Mouse (Mus musculus): ENCODE measurements around the gene Vstm5. TPM values are rescaled to one million over a fixed set of nuclear protein-coding genes. Genes with fewer than 3 reads are reported as not detected.
"Not testable (repeated sequence)": the region's sequence is repeated elsewhere in the genome, so short reads cannot be mapped to it uniquely, and the experiment has no call there.

Vstm5 gene
- polyA plus RNA-seq (2015; fragmentation: Nextera tagmentation; extraction: Ambion mirVana) = 27.5 and 28.4 TPM in 2 replicates

- Histone ChIP-seq H3K36me3 (no peaks in the 10 kb centered on the region), H3K4me3 (peak within 1 kb of the TSS; percentile 55), H3K9me3 (no peaks in the 10 kb centered on the region), H3K9ac (peak within 1 kb of the TSS; percentile 58), H3K4me2 (peak within 1 kb of the TSS; percentile 82), H3K4me1 (replicated peaks) (peaks cover 14% of the 10 kb centered on the region), H3K27ac (replicated peaks) (peak within 1 kb of the TSS; percentile 80), H3K27me3 (no peaks in the 10 kb centered on the region)
- WGBS = 5% methylated on average over 35 of the region's 35 CpGs
- ATAC-seq (ENCODE audit: low FRiP score, low read depth) = peak; percentile 93
Measured at GRCm38 (mm10) chr9:15239042-15239925, at the start of gene Vstm5. Vstm5 (plus strand) TSS chr9:15239045.

DNA sequence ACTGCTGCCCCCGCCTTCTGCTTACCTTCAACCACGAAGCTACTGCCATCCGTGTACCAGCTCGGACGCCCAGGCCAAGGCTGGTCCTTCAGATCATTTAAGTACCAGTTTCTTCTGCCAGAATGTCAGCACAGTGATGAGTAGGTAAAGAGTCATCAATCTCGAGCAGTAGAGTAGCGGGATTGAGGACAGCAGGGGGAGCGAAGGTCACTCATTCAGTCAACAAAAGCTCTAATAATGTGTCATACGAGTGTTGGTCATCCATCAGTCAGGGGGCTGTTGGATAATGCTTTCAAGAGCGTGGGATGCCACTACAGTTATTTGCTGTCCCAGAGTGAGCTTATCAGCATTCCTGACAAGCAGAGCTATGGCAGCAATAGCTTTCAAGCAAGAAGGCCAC, 44.0 kb upstream of the Vstm5 start:
- ATAC-seq (ENCODE audit: low FRiP score, low read depth); H3K9ac ChIP-seq; H3K27me3 ChIP-seq; H3K4me1 ChIP-seq (replicated peaks); H3K27ac ChIP-seq (replicated peaks); H3K9me3 ChIP-seq; H3K36me3 ChIP-seq; H3K4me2 ChIP-seq; H3K4me3 ChIP-seq: not testable (repeated sequence)
- WGBS = 84% methylated on average over 10 of the region's 10 CpGs

DNA sequence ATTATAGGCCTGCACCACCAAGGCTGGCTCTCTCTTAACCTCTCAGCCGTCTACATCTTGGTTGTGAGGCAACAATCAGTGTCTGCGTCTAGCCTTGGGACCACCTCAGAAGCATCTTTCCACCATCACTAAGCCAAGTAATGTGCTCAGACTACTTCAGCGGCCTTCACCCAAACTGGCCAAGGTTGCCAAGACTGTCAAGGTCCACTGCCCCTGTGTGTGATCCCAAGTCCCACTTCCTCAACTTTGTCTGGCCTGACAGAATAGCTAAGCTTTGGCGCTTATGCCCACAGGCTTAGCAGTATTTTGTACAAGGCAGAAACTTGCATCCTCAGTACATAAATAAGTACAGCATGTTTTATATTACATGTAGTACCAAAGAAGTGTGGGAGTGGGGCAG, 32.2 kb upstream of the Vstm5 start:
- Histone ChIP-seq H3K27ac (replicated peaks) (no peak overlapping the region), H3K4me3 (no peak overlapping the region), H3K36me3 (no peaks in the 10 kb centered on the region), H3K4me2 (no peak overlapping the region), H3K4me1 (replicated peaks) (no peaks in the 10 kb centered on the region), H3K27me3 (no peaks in the 10 kb centered on the region), H3K9ac (no peak overlapping the region), H3K9me3 (no peaks in the 10 kb centered on the region)
- WGBS = 96% methylated on average over 4 of the region's 4 CpGs
- no peak for ATAC-seq (ENCODE audit: low FRiP score, low read depth)

- Histone ChIP-seq H3K4me2 (no peak overlapping the region), H3K27ac (replicated peaks) (no peak overlapping the region), H3K36me3 (no peaks in the 10 kb centered on the region), H3K9me3 (no peaks in the 10 kb centered on the region), H3K4me3 (no peak overlapping the region), H3K27me3 (no peaks in the 10 kb centered on the region), H3K9ac (no peak overlapping the region), H3K4me1 (replicated peaks) (no peaks in the 10 kb centered on the region)
- ATAC-seq (ENCODE audit: low FRiP score, low read depth) = no peak
- 69% methylated on average over 2 of the region's 2 CpGs for WGBS
Measured at GRCm38 (mm10) chr9:15209320-15209719, 29.5 kb upstream of the Vstm5 start.

DNA sequence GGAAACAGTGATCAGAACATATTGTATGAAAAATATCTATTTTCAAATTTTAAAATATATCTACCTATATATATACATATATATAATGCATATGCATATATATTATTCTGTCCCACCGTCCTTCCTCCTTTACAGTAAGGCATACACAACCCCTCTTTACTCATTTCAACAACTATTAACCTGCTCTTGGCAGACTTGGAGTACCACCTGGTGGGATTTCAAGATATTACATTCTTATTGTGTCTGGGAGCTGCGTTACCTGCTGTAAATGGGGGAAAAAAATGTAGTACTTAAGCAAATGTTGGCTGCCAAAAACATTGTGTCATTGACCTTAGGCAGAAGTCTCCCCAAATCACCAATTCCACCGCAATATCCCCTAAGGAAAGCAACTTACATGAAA, 27.0 kb upstream of the Vstm5 start:
- Histone ChIP-seq H3K27ac (replicated peaks) (no peak overlapping the region), H3K4me1 (replicated peaks) (no peaks in the 10 kb centered on the region), H3K27me3 (no peaks in the 10 kb centered on the region), H3K4me3 (no peak overlapping the region), H3K36me3 (no peaks in the 10 kb centered on the region), H3K4me2 (no peak overlapping the region), H3K9me3 (no peaks in the 10 kb centered on the region), H3K9ac (no peak overlapping the region)
- 79% methylated on average over 3 of the region's 3 CpGs for WGBS
- ATAC-seq (ENCODE audit: low FRiP score, low read depth) = no peak

GRCm38 (mm10) chr9:15213695-15214094, 25.1 kb upstream of the Vstm5 start:
- 63% methylated on average over 1 of the region's 1 CpGs for WGBS
- H3K27ac ChIP-seq (replicated peaks) = no peak overlapping the region
- ATAC-seq (ENCODE audit: low FRiP score, low read depth) = no peak
- H3K27me3 ChIP-seq = no peaks in the 10 kb centered on the region
- no peak overlapping the region for H3K4me2 ChIP-seq
- H3K4me3 ChIP-seq = no peak overlapping the region
- no peak overlapping the region for H3K9ac ChIP-seq
- H3K4me1 ChIP-seq (replicated peaks) = no peaks in the 10 kb centered on the region
- H3K36me3 ChIP-seq = no peaks in the 10 kb centered on the region
- no peaks in the 10 kb centered on the region for H3K9me3 ChIP-seq

DNA sequence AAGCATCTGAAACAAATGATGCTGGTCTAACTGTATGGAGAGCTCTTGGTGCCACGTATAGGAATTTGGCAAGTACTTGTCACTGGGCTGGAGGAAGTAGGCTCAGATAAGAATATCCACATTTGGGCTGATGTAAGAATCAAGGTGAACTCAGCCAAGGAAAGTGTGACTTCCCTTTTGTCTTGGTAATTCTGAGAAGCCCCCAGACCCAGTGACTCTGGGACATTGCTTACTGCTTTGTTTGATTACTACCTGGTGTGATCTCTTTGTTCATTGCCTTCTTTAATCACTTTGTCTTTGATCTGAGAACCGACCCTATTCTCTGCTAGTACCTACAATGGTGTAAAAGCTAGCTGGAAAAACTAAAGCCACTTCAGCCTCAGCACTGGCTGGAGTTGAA, 13.9 kb upstream of the Vstm5 start:
- no peak for ATAC-seq (ENCODE audit: low FRiP score, low read depth)
- Histone ChIP-seq H3K4me1 (replicated peaks) (no peaks in the 10 kb centered on the region), H3K4me2 (no peak overlapping the region), H3K9ac (no peak overlapping the region), H3K9me3 (no peaks in the 10 kb centered on the region), H3K4me3 (no peak overlapping the region), H3K27me3 (no peaks in the 10 kb centered on the region), H3K36me3 (no peaks in the 10 kb centered on the region), H3K27ac (replicated peaks) (no peak overlapping the region)
- WGBS = 39% methylated on average over 2 of the region's 2 CpGs

- no peak overlapping the region for H3K4me2 ChIP-seq
- H3K27me3 ChIP-seq = no peaks in the 10 kb centered on the region
- no peak overlapping the region for H3K4me3 ChIP-seq
- H3K27ac ChIP-seq (replicated peaks) = no peak overlapping the region
- 93% methylated on average over 3 of the region's 3 CpGs for WGBS
- ATAC-seq (ENCODE audit: low FRiP score, low read depth) = no peak
- no peaks in the 10 kb centered on the region for H3K36me3 ChIP-seq
- H3K9ac ChIP-seq = no peak overlapping the region
- H3K4me1 ChIP-seq (replicated peaks) = no peaks in the 10 kb centered on the region
- H3K9me3 ChIP-seq = no peaks in the 10 kb centered on the region
Measured at GRCm38 (mm10) chr9:15232445-15232844, 6.4 kb upstream of the Vstm5 start.

- Histone ChIP-seq H3K4me2 (no peak overlapping the region), H3K4me1 (replicated peaks) (peaks cover 4% of the 10 kb centered on the region), H3K27me3 (no peaks in the 10 kb centered on the region), H3K36me3 (no peaks in the 10 kb centered on the region), H3K27ac (replicated peaks) (no peak overlapping the region), H3K9me3 (no peaks in the 10 kb centered on the region), H3K9ac (no peak overlapping the region), H3K4me3 (no peak overlapping the region)
- no peak for ATAC-seq (ENCODE audit: low FRiP score, low read depth)
- WGBS = 92% methylated on average over 1 of the region's 1 CpGs
Measured at GRCm38 (mm10) chr9:15233604-15234003, 5.2 kb upstream of the Vstm5 start.

DNA sequence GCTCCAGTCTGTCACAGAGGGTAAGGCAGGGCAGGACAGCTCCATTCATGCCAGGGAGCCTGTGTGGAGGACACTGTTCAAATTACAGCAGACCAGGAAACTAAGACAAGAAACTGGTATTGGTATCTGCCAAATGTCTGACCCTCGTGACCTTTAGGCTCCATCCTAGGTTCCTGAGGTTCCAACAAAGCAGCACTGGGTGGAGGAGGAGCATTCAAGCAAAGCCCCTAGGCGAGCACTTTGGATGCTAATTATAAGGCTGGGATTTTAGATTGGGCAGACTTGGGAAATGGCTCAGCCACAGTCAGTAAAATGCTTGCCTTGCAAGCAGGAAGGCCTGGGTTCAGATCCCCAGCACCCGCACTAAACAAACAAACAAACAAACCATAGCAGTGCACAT, 2.9 kb upstream of the Vstm5 start:
- Histone ChIP-seq H3K9ac (no peak overlapping the region), H3K9me3 (no peaks in the 10 kb centered on the region), H3K4me1 (replicated peaks) (peaks cover 14% of the 10 kb centered on the region), H3K27me3 (no peaks in the 10 kb centered on the region), H3K27ac (replicated peaks) (no peak overlapping the region), H3K36me3 (no peaks in the 10 kb centered on the region), H3K4me3 (no peak overlapping the region), H3K4me2 (no peak overlapping the region)
- WGBS = 81% methylated on average over 3 of the region's 3 CpGs
- ATAC-seq (ENCODE audit: low FRiP score, low read depth) = no peak

DNA sequence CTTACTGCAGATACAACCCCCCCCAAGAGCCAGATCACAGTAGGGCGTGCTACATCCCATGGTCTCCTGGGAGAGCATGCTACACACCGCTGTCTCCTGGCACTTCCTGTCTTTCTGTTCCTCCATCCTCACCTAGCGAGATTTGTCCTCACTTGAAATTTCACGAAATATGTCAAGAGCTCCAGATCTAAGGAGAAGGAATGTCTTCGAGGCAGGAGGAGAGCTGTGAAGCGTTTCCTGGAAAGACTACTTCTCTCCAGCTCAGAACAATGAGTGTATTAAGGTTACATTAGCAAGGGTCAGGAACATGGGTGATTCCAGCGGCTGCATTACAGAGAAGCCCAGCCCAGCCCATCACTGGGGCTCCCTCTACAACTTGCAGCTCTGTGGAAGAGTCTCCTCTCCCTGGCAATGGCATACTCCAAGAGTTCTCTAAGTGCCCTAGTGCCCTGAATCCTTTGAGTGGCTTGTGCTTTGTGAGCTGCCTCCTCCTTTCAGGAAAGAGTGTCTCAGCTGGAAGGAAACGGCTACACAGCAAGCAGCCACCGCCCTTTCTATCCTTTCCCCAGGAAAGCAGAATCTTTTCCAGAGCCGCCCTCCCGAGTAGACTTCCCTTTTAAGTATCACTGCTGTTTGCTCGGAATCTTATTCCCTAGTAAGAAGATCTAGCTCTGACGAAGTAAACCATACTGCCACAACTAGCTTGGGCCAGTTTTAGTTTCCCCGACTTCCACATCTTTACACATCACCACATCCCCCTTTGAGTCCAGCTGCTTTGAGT, 1.1 kb upstream of the Vstm5 start:
- peaks cover 14% of the 10 kb centered on the region for H3K4me1 ChIP-seq (replicated peaks)
- no peaks in the 10 kb centered on the region for H3K9me3 ChIP-seq
- H3K9ac ChIP-seq = no peak overlapping the region
- no peak overlapping the region for H3K27ac ChIP-seq (replicated peaks)
- ATAC-seq (ENCODE audit: low FRiP score, low read depth) = no peak
- H3K36me3 ChIP-seq = no peaks in the 10 kb centered on the region
- H3K4me2 ChIP-seq = no peak overlapping the region
- no peak overlapping the region for H3K4me3 ChIP-seq
- H3K27me3 ChIP-seq = no peaks in the 10 kb centered on the region
- WGBS = 57% methylated on average over 14 of the region's 14 CpGs

DNA sequence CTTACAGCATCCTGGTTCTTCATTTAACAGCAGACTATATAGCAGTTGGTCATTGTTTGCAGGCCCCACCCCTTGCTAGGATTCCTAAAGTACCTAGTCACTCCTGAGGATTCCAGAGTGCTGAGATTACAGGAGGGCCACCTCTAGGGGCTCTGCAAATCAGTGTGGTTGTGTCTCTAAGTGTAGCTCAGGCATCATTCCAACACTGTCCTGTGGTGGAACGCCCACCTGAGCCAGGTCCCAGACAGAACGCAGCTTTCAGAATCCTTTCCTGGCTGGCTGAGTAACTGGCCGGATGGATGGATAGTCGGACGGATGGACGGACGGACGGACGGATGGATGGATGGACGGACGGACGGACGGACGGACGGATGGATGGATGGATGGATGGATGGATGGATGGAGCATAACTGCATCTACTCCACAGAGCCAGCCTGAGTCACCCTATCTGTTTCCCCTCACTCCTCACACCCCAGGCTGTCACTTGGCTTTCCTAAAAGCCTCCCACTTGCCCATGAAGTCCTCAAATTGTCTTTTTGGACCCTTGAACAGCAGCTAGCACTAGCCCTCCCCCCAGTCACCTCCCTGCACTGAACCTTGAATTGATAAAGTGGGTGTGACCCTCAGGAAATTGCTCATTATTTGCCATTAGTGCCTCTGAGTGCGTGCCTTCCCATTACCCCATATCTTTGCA, 401 bp upstream of the Vstm5 start:
- peak overlapping the region; percentile 58 for H3K9ac ChIP-seq
- H3K9me3 ChIP-seq = no peaks in the 10 kb centered on the region
- no peaks in the 10 kb centered on the region for H3K27me3 ChIP-seq
- no peaks in the 10 kb centered on the region for H3K36me3 ChIP-seq
- H3K27ac ChIP-seq (replicated peaks) = peak overlapping the region; percentile 80
- peaks cover 14% of the 10 kb centered on the region for H3K4me1 ChIP-seq (replicated peaks)
- ATAC-seq (ENCODE audit: low FRiP score, low read depth) = peak; percentile 33; the same call in 1 of the 2 replicates
- peak overlapping the region; percentile 55 for H3K4me3 ChIP-seq
- 85% methylated on average over 16 of the region's 16 CpGs for WGBS
- peak overlapping the region; percentile 82 for H3K4me2 ChIP-seq
